Mouse (Mus musculus): ENCODE measurements at regions not wholly inside any gene's neighbourhood (a gene's known extent, or its start where the extent isn't known, plus 50 kb on each side); places are given as distances from the start of the nearest gene placed in this dataset.

DNA sequence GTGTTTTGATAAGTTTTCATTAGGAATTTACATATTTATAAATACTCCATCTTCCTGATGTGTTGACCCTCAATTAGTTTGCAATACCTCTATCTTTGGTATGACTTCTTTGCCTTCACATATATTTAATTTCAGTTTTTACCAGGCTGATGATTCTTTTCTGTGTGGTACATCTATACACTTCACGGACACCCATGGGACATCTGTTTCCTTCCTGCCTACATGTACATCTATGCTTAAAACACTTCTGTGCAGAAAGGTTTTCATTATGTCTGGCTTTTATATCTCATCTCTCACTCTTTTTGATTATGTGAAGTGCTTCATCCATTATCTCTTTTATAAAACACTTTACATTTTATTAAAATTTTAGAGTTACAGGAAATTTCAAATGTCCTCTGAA, 66.8 kb upstream of the Adra1b start:
- TF ChIP-seq CTCF (IDR thresholded peaks at IDR 0.05; ENCODE audit: extremely low read depth, insufficient read depth, insufficient read length, insufficient replicate concordance) (no peak), POLR2A (IDR thresholded peaks at IDR 0.05; ENCODE audit: low read depth, low read length) (no peak)

All from spleen, adult 2 months (tissue).